Mouse (Mus musculus) kidney, adult 2 months (tissue): Measurements from ENCODE around the gene Klk1b3.

ENCODE experiments used
- CTCF ChIP-seq: fragments of 200-500 bp; conservative IDR thresholded peaks from 2 replicates; pipeline ENCODE4 v1.5.1; 2011; ENCODE audit warnings: low read depth, mild to moderate bottlenecking, control low read depth, low read length, moderate library complexity, mixed read lengths; ENCODE audit not compliant: insufficient read depth, insufficient read length
- POLR2A ChIP-seq: fragments of 200-500 bp; IDR thresholded peaks from one replicate; pipeline ENCODE4 v1.6.1; 2011; ENCODE audit warnings: low read depth, low read length, control low read depth

- TF ChIP-seq POLR2A: no peak
- no peak for TF ChIP-seq CTCF
Observed at GRCm38 (mm10) chr7:44247971-44248370, 50.0 kb downstream of the Klk1b3 start.
